Mouse (Mus musculus): ENCODE data around the gene Grik5.
A peak's percentile ranks its signal among the peaks of the same experiment; 100 is the strongest.
"Not testable (repeated sequence)": the region's sequence is repeated elsewhere in the genome, so short reads cannot be mapped to it uniquely, and the experiment has no call there.

Grik5 gene

GRCm38 (mm10) chr7:25079496-25080026 lies 7.4 kb upstream of the Grik5 start:
- no peak for DNase-seq (ENCODE audit: low spot score in 2 of 2)

DNA sequence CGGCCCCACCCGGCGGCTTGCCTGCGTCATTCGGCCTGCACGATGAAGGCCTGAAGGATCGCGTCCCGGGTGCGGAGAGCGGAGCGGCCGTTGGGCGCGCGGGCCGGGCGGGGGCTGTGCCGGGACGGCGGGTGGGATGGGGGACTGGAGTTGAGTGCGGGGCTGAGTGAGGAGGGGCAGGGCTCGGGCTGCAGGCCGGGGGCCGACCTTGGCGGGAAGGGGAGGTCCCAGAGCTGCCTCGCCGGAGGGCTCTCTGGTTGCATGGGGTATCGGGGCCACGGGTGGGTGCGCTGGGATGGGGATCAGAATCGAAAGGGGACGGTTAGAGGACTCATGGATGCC lies 5.2 kb upstream of the Grik5 start:
- DNase-seq (ENCODE audit: low spot score in 2 of 2) = no peak

DNA sequence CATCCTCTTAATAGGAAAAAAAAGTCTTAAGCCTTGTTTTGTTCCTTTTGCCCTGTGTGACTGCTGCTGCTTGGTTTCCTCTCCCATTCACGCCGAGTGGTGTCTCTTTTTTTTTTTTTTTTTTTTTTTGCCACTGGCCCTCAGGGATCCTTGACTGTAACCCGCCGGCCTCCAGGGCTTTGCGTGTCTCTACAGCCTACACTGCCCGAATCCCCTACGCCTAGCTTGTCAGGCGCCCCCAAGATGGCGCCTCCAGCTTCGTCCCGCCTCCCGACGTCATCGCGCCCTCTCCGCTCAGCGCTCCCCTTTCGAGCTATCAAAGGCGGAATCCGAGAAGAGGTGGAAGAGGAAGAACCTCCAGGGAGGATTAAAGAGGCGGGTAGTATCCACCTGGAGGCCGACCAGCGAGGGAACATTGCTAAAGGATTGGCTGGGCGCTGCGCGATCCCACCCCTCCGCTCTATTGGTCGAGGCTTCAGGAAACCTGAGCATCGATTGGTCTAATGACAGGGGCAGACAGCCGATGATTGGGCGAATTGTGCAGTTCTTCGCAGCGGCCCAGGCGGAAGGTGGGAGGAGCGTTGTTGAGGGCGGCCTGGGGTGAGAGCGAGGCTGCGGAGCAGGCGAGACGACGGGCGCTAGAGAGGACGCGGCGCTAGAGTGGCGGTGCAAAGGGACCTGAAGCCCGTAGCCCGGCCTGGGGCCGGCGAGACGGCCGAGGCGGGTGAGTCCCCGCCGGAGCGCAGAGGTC lies 4.7 kb upstream of the Grik5 start:
- DNase-seq (ENCODE audit: low spot score in 2 of 2) = peak; percentile 97 to 98

GRCm38 (mm10) chr7:25076296-25076662 lies 4.1 kb upstream of the Grik5 start:
- no peak for DNase-seq (ENCODE audit: low spot score in 2 of 2)

DNA sequence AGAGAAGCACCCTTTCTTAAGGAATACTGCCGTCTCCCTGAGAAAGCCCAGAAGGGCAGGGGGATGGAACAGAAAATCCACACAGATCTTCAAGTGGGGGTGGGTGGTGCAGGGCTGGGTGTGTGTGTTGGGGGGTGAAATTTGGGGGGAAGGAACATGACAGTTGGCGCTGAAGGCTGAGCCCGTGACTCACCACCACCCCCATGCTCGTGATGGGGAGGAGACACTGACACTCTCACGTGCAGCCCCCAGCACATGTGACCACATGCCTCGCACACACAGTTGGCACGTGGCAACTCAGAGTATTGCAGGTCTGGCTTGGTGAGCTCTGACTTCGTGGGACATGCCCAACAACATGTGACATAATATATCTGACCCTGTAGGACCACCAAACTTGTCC lies 1.8 kb upstream of the Grik5 start:
- DNase-seq (ENCODE audit: low spot score in 2 of 2) = peak; percentile 72 to 74

DNA sequence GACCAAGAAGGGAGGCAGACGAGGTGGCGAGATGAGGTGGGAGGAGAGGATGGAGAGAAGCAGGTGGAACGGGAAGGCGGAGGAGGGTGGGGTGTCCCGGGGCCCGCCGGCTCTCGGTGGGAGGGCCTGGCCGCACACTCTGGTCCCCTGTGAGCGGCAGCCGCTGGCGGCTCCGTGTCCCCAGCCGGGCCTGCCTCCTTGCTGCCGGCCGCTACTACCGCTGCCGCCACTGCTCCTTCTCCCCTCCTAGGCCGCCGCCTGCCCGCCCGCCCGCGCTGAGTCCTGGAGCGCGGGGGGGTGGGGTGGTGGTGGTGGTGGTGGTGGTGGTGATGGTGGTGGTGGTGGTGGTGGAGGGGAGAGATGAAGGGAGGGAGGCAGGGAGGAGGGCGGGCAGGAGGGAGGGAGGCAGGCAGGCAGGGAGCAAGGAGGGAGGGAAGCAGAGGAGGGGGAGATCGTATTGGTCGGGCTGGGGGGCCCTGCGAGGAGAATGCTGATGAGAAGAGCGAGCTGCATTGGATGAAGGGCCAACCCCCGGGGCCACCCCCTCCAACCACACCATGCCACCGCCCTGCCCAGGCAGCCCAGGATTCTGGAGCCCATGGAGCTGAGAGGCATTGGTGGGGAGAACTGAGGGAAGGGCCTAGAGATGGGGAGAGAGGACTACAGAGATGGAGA lies 707 bp upstream of the Grik5 start:
- peak; percentile 51 to 59 for DNase-seq (ENCODE audit: low spot score in 2 of 2)

DNA sequence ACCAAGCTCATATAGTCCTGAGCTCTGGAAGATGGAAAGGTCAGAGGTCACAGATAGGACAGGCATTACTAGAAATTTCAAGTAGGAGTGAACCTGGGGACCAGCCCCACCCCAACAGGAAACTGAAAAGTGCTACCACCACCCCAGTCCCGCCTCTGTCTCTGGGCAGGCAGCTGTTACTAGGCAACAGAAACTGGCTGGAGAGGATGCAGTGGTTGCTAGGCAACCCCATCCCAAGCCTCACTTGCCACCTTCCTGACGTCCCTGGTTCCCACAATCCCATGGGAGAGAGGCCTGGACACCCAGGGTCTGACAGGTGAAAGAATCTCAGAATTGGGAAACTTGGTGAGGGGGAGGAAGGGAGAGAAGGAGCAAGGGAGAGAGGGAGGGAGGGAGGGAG lies 3.4 kb downstream of the Grik5 start:
- peak; percentile 76 to 81 for DNase-seq (ENCODE audit: low spot score in 2 of 2)

DNA sequence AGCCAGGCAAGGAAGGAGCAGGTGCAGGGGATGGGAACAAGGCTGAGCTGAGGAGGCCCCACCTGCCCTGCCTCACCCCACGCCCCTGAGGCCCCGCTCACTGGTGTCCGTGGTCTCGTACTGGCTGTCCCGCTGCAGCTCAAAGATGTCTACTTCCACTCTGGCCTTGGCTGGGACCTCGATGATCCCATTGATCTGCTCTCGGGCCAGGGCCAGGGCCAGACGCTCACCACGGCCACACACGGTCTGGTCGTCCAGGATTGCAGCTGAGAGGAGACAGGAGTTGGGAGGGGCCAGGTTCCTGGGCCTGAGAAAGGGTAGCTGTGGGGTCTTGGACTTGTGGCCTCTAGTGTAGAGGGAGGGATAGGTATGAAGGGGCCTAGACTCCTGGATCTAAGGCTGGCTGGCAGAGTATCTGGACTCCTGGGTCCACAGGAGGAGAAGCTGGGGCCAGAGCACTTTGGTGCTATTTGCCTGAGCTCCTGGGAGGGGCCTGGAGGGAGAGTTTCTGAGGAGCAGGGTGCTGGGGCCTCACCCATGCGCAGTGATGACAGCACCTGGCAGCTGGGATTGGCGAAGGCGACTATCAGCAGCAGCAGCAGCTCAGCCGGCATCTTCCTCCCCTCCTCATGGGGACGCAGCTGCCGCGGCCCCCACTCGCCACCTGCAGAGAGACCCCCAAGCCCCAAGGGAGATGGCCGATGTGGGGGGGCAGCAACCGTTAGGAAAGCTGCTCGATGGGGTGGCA lies 4.1 kb downstream of the Grik5 start:
- no peak for DNase-seq (ENCODE audit: low spot score in 2 of 2)

DNA sequence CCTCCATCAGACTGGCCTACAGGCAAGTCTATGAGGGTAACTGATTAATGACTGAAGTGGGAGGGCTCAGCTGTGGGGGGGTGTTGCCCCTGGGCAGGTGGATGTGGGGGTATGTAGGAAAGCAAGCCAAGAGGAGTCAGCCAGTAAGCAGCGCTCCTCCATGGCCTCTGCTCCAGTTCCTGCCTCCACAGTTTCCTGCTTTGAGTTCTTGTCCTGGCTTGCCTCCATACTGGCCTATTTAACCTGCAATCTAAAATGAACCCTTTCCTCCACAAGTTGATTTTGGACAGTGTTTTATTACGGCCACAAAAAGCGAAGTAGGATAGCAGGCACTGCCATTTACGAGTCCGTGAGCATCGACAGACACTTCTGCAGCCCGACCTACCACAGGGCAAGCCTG lies 4.8 kb downstream of the Grik5 start:
- no peak for DNase-seq (ENCODE audit: low spot score in 2 of 2)

- DNase-seq (ENCODE audit: low spot score in 2 of 2) = peak; percentile 62 to 67
These were observed 8.2 kb downstream of the Grik5 start for GRCm38 (mm10) chr7:25063900-25064299.

DNA sequence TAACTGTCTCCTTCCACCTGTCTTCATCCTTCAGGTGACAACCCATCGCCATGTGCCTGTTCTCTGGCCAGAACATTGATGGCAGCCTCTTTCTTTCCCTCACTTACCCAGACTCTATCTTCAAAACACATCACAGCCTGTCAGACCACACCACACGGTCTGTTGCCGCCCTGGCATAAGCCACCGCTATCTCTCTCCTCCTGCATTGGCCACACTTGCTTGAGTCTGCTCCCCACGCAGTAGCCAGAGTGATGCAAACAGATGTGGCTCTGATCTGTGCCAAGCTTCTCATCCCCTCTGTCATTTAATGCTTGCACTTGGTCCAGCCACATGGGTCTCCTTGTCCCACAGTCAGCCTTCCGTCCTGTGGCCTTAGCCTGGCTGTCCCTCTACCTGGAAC lies 8.8 kb downstream of the Grik5 start:
- DNase-seq (ENCODE audit: low spot score in 2 of 2) = no peak

GRCm38 (mm10) chr7:25058836-25059235 lies 13.3 kb downstream of the Grik5 start:
- DNase-seq (ENCODE audit: low spot score in 2 of 2) = no peak

- DNase-seq (ENCODE audit: low spot score in 2 of 2) = no peak
These were observed 13.8 kb downstream of the Grik5 start for GRCm38 (mm10) chr7:25058394-25058793.

DNA sequence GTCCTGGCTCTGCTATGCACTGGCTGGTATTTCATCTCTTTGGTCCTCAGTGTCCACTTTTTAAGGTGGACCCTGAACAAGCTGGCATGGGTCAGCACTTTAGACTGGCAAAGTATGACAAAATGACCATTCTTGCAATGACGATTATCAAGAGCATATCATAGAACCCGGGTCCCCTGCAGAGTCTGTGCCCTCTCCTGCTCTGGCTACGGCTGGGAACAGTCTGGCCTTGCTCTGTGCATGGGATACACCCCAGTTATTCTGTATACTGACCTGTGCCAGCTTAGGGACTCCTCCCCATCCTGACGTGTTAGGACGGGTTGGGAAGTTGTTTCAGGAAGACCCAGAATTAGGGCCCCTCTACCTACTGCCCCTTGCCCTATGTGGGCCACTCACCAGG lies 14.3 kb downstream of the Grik5 start:
- no peak for DNase-seq (ENCODE audit: low spot score in 2 of 2)

- no peak for DNase-seq (ENCODE audit: low spot score in 2 of 2)
These were observed 15.2 kb downstream of the Grik5 start for GRCm38 (mm10) chr7:25056951-25057350.

- DNase-seq (ENCODE audit: low spot score in 2 of 2) = no peak
These were observed 19.6 kb downstream of the Grik5 start for GRCm38 (mm10) chr7:25052587-25052986.

GRCm38 (mm10) chr7:25049295-25049930 lies 22.7 kb downstream of the Grik5 start:
- DNase-seq (ENCODE audit: low spot score in 2 of 2) = peak; percentile 66 to 67

GRCm38 (mm10) chr7:25047363-25047762 lies 24.8 kb downstream of the Grik5 start:
- DNase-seq (ENCODE audit: low spot score in 2 of 2) = peak; percentile 71 to 72

DNA sequence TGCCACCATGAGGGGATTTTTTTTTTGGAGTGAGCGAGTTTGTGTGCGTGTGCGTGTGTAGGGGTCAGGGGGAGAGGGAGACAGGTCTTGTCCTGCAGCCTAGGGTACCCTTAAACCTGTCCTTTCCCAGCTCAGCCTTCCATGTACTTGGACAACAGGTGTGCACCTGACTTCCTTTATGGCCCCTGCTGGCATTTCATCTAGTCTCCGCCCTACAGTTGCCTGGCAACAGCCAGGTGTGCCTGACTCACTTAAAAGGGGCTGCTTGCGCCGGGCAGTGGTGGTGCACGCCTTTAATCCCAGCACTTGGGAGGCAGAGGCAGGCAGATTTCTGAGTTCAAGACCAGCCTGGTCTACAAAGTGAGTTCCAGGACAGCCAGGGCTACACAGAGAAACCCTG lies 27.5 kb downstream of the Grik5 start:
- not testable (repeated sequence) for DNase-seq (ENCODE audit: low spot score in 2 of 2)

GRCm38 (mm10) chr7:25041921-25042320 lies 30.2 kb downstream of the Grik5 start:
- peak in 1 of 2 experiments; percentile 53 for DNase-seq (ENCODE audit: low spot score in 2 of 2)

DNA sequence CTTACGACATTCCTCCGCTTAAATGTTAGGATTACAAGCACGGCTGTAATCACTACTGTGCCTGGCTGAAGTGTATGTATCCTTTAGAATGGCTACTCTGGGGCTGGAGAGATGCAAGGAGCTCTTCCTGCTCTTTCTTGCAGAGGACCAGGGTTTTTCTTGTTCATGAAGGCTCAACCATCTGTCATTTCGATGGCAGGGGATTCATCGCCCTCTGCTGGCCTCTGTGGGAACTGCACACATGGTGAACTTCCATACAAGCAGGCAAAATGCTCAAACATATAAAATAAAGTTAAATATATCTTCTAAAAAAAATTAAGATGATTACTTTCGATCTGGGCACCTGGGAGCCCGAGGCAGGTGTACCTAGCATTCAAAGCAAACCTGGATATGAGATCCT lies 36.2 kb downstream of the Grik5 start:
- peak; percentile 89 for DNase-seq (ENCODE audit: low spot score in 2 of 2)

- DNase-seq (ENCODE audit: low spot score in 2 of 2) = peak in 1 of 2 experiments; percentile 54
These were observed 37.4 kb downstream of the Grik5 start for GRCm38 (mm10) chr7:25034796-25035195.

Data from right cerebral cortex, adult 2 months (tissue).